1 mouse cellular context compared by ENCODE assay signal in genomic region chr7:105554212-105554942, GRCm38 (mm10).
A peak's percentile ranks its signal among the peaks of the same experiment; 100 is the strongest.
TF ChIP-seq lines count a peak whose summit lies in the region.

Gene Smpd1, plus strand, starts transcription at chr7:105554360.

TF ChIP-seq in CH12.LX, 34 proteins besides CTCF, POLR2A, EP300 and RAD21 (continued from another document):
- TF ChIP-seq TBP (conservative IDR thresholded peaks at IDR 0.05; ENCODE audit: low read depth, low read length) (peak; percentile 62; the same call in 1 of the 2 replicates), ZMIZ1 (IDR thresholded peaks at IDR 0.05; ENCODE audit: low read depth, low read length) (peak; percentile 65), ETS1 (conservative IDR thresholded peaks at IDR 0.05; ENCODE audit: low read depth, low read length) (no peak), HCFC1 (IDR thresholded peaks at IDR 0.05; ENCODE audit: low read depth, low read length) (peak; percentile 68), CHD2 (IDR thresholded peaks at IDR 0.05; ENCODE audit: low read length) (peak; percentile 72), SIN3A (IDR thresholded peaks at IDR 0.05; ENCODE audit: low read length) (peak; percentile 54), ZC3H11A (IDR thresholded peaks at IDR 0.05; ENCODE audit: low read depth, low read length) (no peak), TCF12 (IDR thresholded peaks at IDR 0.05; ENCODE audit: low read depth, low read length) (peak; percentile 78), MEF2A (IDR thresholded peaks at IDR 0.05; ENCODE audit: borderline replicate concordance, low read depth, low read length) (peak; percentile 22; the same call in 1 of the 2 replicates), E2F4 (IDR thresholded peaks at IDR 0.05; ENCODE audit: insufficient replicate concordance, low read depth, low read length) (no peak), MXI1 (IDR thresholded peaks at IDR 0.05; ENCODE audit: low read depth, low read length) (no peak; the same call in none of the 2 replicates), SMC3 (IDR thresholded peaks at IDR 0.05; ENCODE audit: low read depth, low read length) (no peak), PAX5 (IDR thresholded peaks at IDR 0.05; ENCODE audit: low read length) (no peak), JUND (conservative IDR thresholded peaks at IDR 0.05; ENCODE audit: low read depth, low read length) (no peak), NRF1 (IDR thresholded peaks at IDR 0.05; ENCODE audit: low read depth, low read length) (no peak), IRF4 (IDR thresholded peaks at IDR 0.05; ENCODE audit: low read depth, low read length) (0 out of 2 replicates have a peak, but pooled peaks have one; percentile 12), GABPA (IDR thresholded peaks at IDR 0.05; ENCODE audit: insufficient replicate concordance, low read depth, low read length) (no peak), UBTF (IDR thresholded peaks at IDR 0.05; ENCODE audit: low read depth, low read length) (no peak)
TF ChIP-seq in CH12.LX: peak in this region for 11.
